Mouse (Mus musculus): ENCODE measurements around the gene Kdm2a. TPM values are rescaled to one million over a fixed set of nuclear protein-coding genes. Genes with fewer than 3 reads are reported as not detected.

The Kdm2a gene
- polyA plus RNA-seq, 1 experiment from 2014 or later: 32.8 TPM

- no peak for DNase-seq (ENCODE audit: low spot score)
- Histone ChIP-seq H3K27me3 (ENCODE audit: insufficient read depth, low read length) (no peaks in the 10 kb centered on the region), H3K36me3 (ENCODE audit: insufficient read depth, low read length) (no peaks in the 10 kb centered on the region), H3K4me3 (replicated peaks; ENCODE audit: low read depth, low read length) (peak overlapping the region; percentile 94), H3K4me2 (ENCODE audit: low read length) (peak overlapping the region; percentile 60), H3K27ac (peak overlapping the region; percentile 36; the same call in 1 of the 2 replicates), H3K4me1 (replicated peaks; ENCODE audit: insufficient read depth, low read length) (peaks cover 52% of the 10 kb centered on the region), H3K9me3 (replicated peaks; ENCODE audit: low read length) (no peaks in the 10 kb centered on the region), H3K9ac (ENCODE audit: low read depth, low read length) (peak overlapping the region; percentile 97; the same call in 1 of the 2 replicates)
- no peak for ATAC-seq (replicated peaks; ENCODE audit: low FRiP score, low read depth)
- 68% methylated on average over 5 of the region's 5 CpGs for WGBS
- no peak for TF ChIP-seq CTCF (IDR thresholded peaks at IDR 0.05; ENCODE audit: low read depth)
Observed at GRCm38 (mm10) chr19:4304251-4304821, 93.7 kb downstream of the Kdm2a start.

DNA sequence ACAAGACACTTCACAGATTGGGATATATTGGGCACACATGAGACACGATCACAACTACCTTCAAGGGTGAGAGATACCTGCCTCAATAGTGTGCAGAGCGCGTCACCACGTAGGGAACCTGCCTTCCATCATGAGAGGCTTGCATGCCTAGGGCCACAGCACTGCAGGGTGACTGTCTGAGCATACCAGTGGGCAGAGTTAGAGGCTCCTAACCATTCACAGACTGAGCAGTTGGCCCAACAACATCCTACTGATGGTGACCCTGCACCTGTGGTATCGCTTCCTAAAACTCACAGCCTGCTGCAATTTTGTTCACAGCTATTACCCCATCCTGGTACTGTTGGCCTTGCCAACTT lies 94.5 kb downstream of the Kdm2a start:
- Histone ChIP-seq H3K9ac (ENCODE audit: low read depth, low read length) (no peak overlapping the region), H3K9me3 (replicated peaks; ENCODE audit: low read length) (no peaks in the 10 kb centered on the region), H3K27ac (no peak overlapping the region), H3K27me3 (ENCODE audit: insufficient read depth, low read length) (no peaks in the 10 kb centered on the region), H3K36me3 (ENCODE audit: insufficient read depth, low read length) (no peaks in the 10 kb centered on the region), H3K4me1 (replicated peaks; ENCODE audit: insufficient read depth, low read length) (peaks cover 52% of the 10 kb centered on the region), H3K4me3 (replicated peaks; ENCODE audit: low read depth, low read length) (no peak overlapping the region), H3K4me2 (ENCODE audit: low read length) (no peak overlapping the region)
- no peak for DNase-seq (ENCODE audit: low spot score)
- WGBS: 95% methylated on average over 5 of the region's 5 CpGs
- no peak for ATAC-seq (replicated peaks; ENCODE audit: low FRiP score, low read depth)
- TF ChIP-seq CTCF (IDR thresholded peaks at IDR 0.05; ENCODE audit: low read depth): no peak

DNA sequence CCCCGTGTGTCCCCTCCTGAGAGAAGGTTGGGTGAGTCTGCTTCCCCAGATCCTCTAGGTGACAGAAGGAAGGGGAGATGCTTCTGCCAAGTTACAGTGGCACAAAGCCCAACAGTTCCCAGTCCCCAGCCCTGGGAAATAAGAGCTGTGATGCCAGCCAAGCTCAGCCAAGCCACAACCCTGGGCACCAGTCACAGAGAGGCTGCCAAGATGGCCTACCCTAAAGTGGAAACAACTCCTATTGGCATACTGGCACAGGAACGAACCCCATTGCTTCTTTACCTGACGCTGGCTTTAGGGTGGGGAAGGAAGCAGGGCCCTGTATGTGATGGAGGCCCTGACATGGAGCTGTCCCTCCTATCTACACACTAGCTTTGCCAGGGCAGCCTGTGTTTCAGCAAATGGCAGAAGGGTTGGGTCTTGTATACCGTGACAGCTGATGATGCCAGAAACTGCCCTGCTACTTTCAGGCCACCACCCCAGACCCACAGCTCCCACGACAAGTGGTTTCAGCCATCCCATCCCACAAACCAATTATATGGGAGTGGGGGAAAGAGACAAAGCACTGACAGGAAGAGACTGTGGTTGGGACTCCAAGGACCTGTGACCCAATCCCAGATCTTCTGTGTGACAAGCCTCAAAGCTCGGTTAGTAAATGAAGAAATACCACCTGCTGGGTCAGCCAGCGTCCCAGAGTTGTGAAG lies 95.0 kb downstream of the Kdm2a start:
- H3K4me3 ChIP-seq (replicated peaks; ENCODE audit: low read depth, low read length): no peak overlapping the region

DNA sequence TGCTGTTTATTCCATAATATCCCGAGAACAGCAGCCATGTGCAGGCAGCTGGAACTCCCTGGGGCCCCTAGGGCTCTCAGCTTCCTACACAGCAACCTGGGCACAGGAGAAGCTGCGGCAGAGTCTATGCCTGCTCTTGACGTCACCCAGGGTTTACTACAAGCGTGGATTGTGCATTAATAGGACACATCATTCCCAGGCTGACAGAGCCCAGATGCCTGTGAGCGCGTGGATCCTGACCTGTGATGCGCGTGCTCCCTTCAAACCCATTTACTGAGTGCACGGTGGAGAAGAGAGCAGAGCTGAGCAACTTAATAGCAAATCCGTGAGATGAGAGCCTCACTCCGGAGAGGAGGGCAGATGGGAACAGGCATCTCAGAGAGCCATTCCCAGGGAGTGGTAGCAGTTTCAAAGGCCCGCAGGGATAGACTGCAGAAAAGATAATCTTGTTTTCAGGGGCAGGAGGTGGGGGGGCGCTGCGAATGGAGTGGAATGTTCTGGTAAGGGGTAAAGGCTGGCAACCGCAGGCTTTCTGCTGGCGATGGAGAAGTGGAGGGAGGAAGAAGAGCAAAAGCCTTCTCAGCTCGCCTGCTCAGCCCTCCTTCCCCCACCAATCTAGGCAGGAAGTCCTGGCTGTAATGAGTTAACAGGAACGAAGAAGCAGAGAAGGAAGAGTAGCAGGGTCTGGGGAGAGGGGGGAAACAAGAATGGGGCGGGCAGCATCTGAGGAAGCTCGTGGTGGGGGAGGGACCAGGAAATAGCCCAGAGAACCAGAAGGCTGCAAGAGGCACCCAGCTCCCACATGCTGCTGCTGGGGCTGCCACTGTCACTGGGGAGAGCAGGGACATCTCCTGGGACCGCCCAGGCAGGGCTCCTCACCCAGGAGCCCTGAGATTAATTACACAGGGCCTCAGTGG lies 96.1 kb downstream of the Kdm2a start:
- Histone ChIP-seq H3K9me3 (replicated peaks; ENCODE audit: low read length) (no peaks in the 10 kb centered on the region), H3K27ac (peak overlapping the region; percentile 85), H3K9ac (ENCODE audit: low read depth, low read length) (peak overlapping the region; percentile 35; the same call in 1 of the 2 replicates), H3K4me3 (replicated peaks; ENCODE audit: low read depth, low read length) (no peak overlapping the region), H3K4me2 (ENCODE audit: low read length) (peak overlapping the region; percentile 47), H3K36me3 (ENCODE audit: insufficient read depth, low read length) (no peaks in the 10 kb centered on the region), H3K4me1 (replicated peaks; ENCODE audit: insufficient read depth, low read length) (peaks cover 52% of the 10 kb centered on the region), H3K27me3 (ENCODE audit: insufficient read depth, low read length) (no peaks in the 10 kb centered on the region)
- DNase-seq (ENCODE audit: low spot score) (peak; percentile 89), ATAC-seq (replicated peaks; ENCODE audit: low FRiP score, low read depth) (no peak; the same call in 1 of the 2 replicates)
- TF ChIP-seq CTCF (IDR thresholded peaks at IDR 0.05; ENCODE audit: low read depth): no peak
- WGBS: 15% methylated on average over 21 of the region's 21 CpGs

More for the DNA sequence above, 95.0 kb downstream of the Kdm2a start:
- H3K9me3 ChIP-seq (replicated peaks; ENCODE audit: low read length): no peaks in the 10 kb centered on the region
- 61% methylated on average over 7 of the region's 7 CpGs for WGBS
- ATAC-seq (replicated peaks; ENCODE audit: low FRiP score, low read depth): no peak
- TF ChIP-seq CTCF (IDR thresholded peaks at IDR 0.05; ENCODE audit: low read depth): no peak
- no peaks in the 10 kb centered on the region for H3K27me3 ChIP-seq (ENCODE audit: insufficient read depth, low read length)
- peak overlapping the region; percentile 47 for H3K4me2 ChIP-seq (ENCODE audit: low read length)
- peak overlapping the region; percentile 85; the same call in 1 of the 2 replicates for H3K27ac ChIP-seq
- H3K9ac ChIP-seq (ENCODE audit: low read depth, low read length): peak overlapping the region; percentile 36; the same call in 1 of the 2 replicates
- H3K4me1 ChIP-seq (replicated peaks; ENCODE audit: insufficient read depth, low read length): peaks cover 52% of the 10 kb centered on the region
- no peak for DNase-seq (ENCODE audit: low spot score)
- no peaks in the 10 kb centered on the region for H3K36me3 ChIP-seq (ENCODE audit: insufficient read depth, low read length)

DNA sequence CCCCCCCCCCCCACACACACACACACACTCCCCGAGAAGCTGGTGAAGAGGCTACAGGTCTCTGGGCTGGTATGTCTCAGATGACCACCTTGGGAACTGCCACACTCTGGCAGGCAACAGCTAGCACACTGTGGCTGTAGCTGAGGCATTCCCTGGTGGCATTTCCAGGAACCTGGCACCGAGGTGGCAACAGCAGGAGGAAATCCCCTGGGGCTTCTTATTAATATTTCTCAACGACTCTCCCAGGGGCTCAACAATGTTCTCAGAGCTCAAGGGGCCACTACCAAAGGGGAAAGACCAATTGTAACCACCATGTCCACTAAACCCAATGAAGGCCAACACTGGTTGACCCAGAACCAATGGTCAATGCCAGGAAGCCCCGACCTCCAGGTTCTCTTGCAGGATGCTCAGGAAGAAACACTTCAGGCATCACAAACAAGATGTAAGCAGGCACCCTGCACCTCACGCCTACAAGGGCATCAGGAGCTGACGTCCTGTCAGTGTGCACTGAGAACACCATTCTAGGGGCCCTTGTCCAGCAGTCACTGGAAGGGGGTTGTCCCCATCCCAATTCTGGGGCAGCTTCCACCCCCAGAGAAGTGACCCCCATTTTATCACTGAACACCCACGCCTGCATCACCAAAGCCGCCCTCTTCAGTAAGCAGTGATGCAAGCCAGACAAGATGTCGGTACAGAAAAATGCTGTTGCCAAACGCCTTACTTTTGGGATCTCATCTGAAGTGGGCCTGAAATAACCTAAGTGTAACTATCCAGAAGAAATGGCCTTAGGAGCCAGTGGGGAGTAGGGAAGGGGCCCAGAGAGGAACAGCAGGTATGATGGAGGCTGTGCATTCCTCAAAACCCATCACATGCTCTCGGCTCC lies 97.0 kb downstream of the Kdm2a start:
- no peak overlapping the region for H3K9ac ChIP-seq (ENCODE audit: low read depth, low read length)
- H3K36me3 ChIP-seq (ENCODE audit: insufficient read depth, low read length): no peaks in the 10 kb centered on the region
- H3K27me3 ChIP-seq (ENCODE audit: insufficient read depth, low read length): no peaks in the 10 kb centered on the region
- DNase-seq (ENCODE audit: low spot score) (no peak), ATAC-seq (replicated peaks; ENCODE audit: low FRiP score, low read depth) (no peak)
- WGBS: 58% methylated on average over 11 of the region's 11 CpGs
- H3K9me3 ChIP-seq (replicated peaks; ENCODE audit: low read length): no peaks in the 10 kb centered on the region
- TF ChIP-seq CTCF (IDR thresholded peaks at IDR 0.05; ENCODE audit: low read depth): no peak
- peak overlapping the region; percentile 47 for H3K4me2 ChIP-seq (ENCODE audit: low read length)
- H3K4me1 ChIP-seq (replicated peaks; ENCODE audit: insufficient read depth, low read length): peaks cover 52% of the 10 kb centered on the region
- H3K4me3 ChIP-seq (replicated peaks; ENCODE audit: low read depth, low read length): no peak overlapping the region
- H3K27ac ChIP-seq: peak overlapping the region; percentile 85

All from kidney, postnatal 0 days (tissue).